Mouse (Mus musculus) lung, postnatal 0 days (tissue): ENCODE data around the gene Atg7. TPM values are rescaled to one million over a fixed set of nuclear protein-coding genes. Genes with fewer than 3 reads are reported as not detected.

Source experiments
- ATAC-seq: fragments of 200-750 bp; cut with Nextera tagmentation; 2 replicates; pipeline ENCODE4 v1.8.0; 2017; ENCODE audit warnings: moderate library complexity
- DNase-seq: peaks from one replicate; pipeline ENCODE4 v3.0.0-alpha.2; 2016; ENCODE audit warnings: low spot score
- H3K27ac ChIP-seq: fragments of 300-500 bp; sonication (generic); 2 replicates; pipeline ENCODE4 v1.5.1; 2014; ENCODE audit warnings: antibody characterized with exemption, mild to moderate bottlenecking, low read length, mixed read lengths
- H3K27me3 ChIP-seq: fragments of 300-500 bp; sonication (generic); replicated peaks from 2 replicates; pipeline ENCODE4 v1.6.1; 2014; ENCODE audit warnings: low read length, mixed read lengths; ENCODE audit not compliant: insufficient read depth
- H3K36me3 ChIP-seq: fragments of 300-500 bp; sonication (generic); 2 replicates; pipeline ENCODE4 v1.6.1; 2014; ENCODE audit warnings: low read length, mixed read lengths; ENCODE audit not compliant: insufficient read depth
- H3K4me1 ChIP-seq: fragments of 300-500 bp; sonication (generic); 2 replicates; pipeline ENCODE4 v1.6.1; 2014; ENCODE audit warnings: antibody characterized with exemption, low read depth, low read length, mixed read lengths; ENCODE audit not compliant: insufficient read depth
- H3K4me2 ChIP-seq: fragments of 300-500 bp; sonication (generic); replicated peaks from 2 replicates; pipeline ENCODE4 v1.6.1; 2014; ENCODE audit warnings: low read depth, mild to moderate bottlenecking, low read length, moderate library complexity, mixed read lengths
- H3K4me3 ChIP-seq: fragments of 300-500 bp; sonication (generic); 2 replicates; pipeline ENCODE4 v1.5.1; 2014; ENCODE audit warnings: low read depth, low read length
- H3K9ac ChIP-seq: fragments of 300-500 bp; sonication (generic); replicated peaks from 2 replicates; pipeline ENCODE4 v1.6.1; 2014; ENCODE audit warnings: low read depth, mild to moderate bottlenecking
- H3K9me3 ChIP-seq: fragments of 300-500 bp; sonication (generic); 2 replicates; pipeline ENCODE4 v1.6.1; 2016; ENCODE audit warnings: low read length, mixed read lengths
- CTCF ChIP-seq: IDR thresholded peaks from 2 replicates; pipeline ENCODE4 v1.5.1; 2016; ENCODE audit warnings: antibody characterized with exemption, mild to moderate bottlenecking
- EP300 ChIP-seq: IDR thresholded peaks from 2 replicates; pipeline ENCODE4 v1.6.1; 2016; ENCODE audit warnings: antibody characterized with exemption, mild to moderate bottlenecking, control low read depth
- WGBS: fragments of 180-500 bp; shearing (Covaris S2); extraction: QIAGEN DNeasy Blood & Tissue Kit; methylation state at CpG from one replicate; pipeline ENCODE4 v1.1.7; 2014; 5-methylcytosine and 5-hydroxymethylcytosine counted together
- polyA plus RNA-seq: library from polyadenylated mRNA; unstranded; fragments of >200 nt; fragmentation: Nextera tagmentation; extraction: Ambion mirVana; gene quantifications from 2 replicates; pipeline ENCODE4 v1.2.1, GENCODE M21; 2015

The Atg7 gene
- polyA plus RNA-seq, 1 experiment from 2014 or later, result 18.4 TPM

DNA sequence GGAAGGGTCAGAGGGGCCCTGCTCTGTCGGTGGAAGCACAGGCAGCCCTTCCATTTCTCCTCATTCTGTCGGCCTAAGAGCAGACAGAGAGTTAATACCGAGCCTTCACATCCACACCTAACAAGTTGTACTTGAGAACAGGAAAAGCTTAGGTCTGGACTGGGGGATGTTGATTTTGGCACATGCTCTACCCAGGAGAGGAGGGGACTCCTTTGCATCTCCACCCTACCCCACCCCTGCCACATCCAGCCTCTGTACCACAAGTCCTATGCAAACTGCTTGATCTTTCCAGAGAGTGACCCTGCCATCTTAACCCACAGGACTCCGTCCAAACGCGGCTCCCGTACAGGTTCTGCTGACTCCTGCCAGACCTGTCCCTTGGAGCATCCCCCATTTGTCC, 178.7 kb downstream of the Atg7 start:
- no peaks in the 10 kb centered on the region for H3K36me3 ChIP-seq
- H3K4me1 ChIP-seq, result peaks cover 9% of the 10 kb centered on the region; the same call in 1 of the 2 replicates
- H3K4me3 ChIP-seq, result no peak overlapping the region
- no peak overlapping the region for H3K9ac ChIP-seq
- ATAC-seq (peak; percentile 60), DNase-seq (peak; percentile 73)
- no peak overlapping the region for H3K4me2 ChIP-seq
- no peaks in the 10 kb centered on the region for H3K9me3 ChIP-seq
- 64% methylated on average over 7 of the region's 7 CpGs for WGBS
- no peak overlapping the region for H3K27ac ChIP-seq
- H3K27me3 ChIP-seq, result no peaks in the 10 kb centered on the region
- no peak for TF ChIP-seq CTCF
- 0 out of 2 replicates have a peak, but pooled peaks have one; percentile 28 for TF ChIP-seq EP300

GRCm38 (mm10) chr6:114826889-114827288, 184.0 kb downstream of the Atg7 start:
- no peak overlapping the region for H3K4me2 ChIP-seq
- H3K4me1 ChIP-seq, result no peaks in the 10 kb centered on the region
- no peaks in the 10 kb centered on the region for H3K36me3 ChIP-seq
- H3K27me3 ChIP-seq, result no peaks in the 10 kb centered on the region
- ATAC-seq (no peak), DNase-seq (no peak)
- no peak overlapping the region for H3K27ac ChIP-seq
- H3K4me3 ChIP-seq, result no peak overlapping the region
- 90% methylated on average over 2 of the region's 2 CpGs for WGBS
- H3K9ac ChIP-seq, result no peak overlapping the region
- TF ChIP-seq CTCF (peak; percentile 30), EP300 (no peak)
- H3K9me3 ChIP-seq, result no peaks in the 10 kb centered on the region

DNA sequence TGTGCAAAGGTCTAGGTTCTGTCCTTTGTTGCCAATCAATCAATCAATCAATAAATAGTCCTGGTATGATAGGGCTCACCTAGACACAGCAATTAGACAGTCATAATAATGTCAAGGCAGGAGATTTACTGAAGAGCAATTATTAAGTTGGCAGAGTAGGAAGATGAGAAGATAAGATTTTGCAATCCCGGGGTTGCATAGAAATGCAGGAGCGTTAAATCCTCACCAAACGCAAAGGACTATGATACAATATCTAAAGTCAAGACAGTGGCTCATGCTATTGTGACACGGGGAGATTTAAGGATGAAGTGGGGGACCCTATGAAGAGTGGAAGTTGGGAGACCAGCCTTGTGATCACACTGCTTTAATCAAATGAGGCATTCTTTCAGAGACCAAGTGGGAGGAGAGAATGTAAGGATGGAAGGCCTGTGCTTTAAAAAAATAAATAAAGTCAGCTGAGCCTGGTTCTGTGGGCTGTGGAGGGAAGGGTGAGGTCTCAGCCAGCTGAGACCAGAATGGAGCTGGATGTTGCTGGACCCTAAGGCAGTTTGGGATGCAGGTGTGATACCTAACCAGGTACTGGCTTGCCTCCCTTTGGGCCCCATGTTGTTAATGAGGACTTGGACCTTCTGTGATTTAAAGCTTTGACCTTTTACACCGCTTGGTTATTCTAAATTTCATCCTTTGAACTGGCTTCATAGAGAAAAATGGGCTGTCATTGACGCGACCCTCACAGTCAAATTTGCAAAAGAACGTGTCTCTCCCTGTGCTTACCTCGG, 187.0 kb downstream of the Atg7 start:
- 75% methylated on average over 9 of the region's 9 CpGs for WGBS
- ATAC-seq, result no peak
- no peaks in the 10 kb centered on the region for H3K9me3 ChIP-seq
- no peak for DNase-seq
- no peak overlapping the region for H3K4me2 ChIP-seq
- H3K27ac ChIP-seq, result no peak overlapping the region
- no peaks in the 10 kb centered on the region for H3K27me3 ChIP-seq
- H3K36me3 ChIP-seq, result no peaks in the 10 kb centered on the region
- no peak overlapping the region for H3K4me3 ChIP-seq
- H3K9ac ChIP-seq, result no peak overlapping the region
- no peak for TF ChIP-seq CTCF
- peaks cover 5% of the 10 kb centered on the region; the same call in 1 of the 2 replicates for H3K4me1 ChIP-seq

- H3K36me3 ChIP-seq, result no peaks in the 10 kb centered on the region
- H3K27ac ChIP-seq, result no peak overlapping the region
- H3K9me3 ChIP-seq, result no peaks in the 10 kb centered on the region
- 85% methylated on average over 3 of the region's 3 CpGs for WGBS
- H3K4me1 ChIP-seq, result peaks cover 5% of the 10 kb centered on the region; the same call in 1 of the 2 replicates
- no peak overlapping the region for H3K4me2 ChIP-seq
- H3K4me3 ChIP-seq, result no peak overlapping the region
- no peaks in the 10 kb centered on the region for H3K27me3 ChIP-seq
- ATAC-seq (no peak), DNase-seq (no peak)
- TF ChIP-seq EP300, result no peak
- TF ChIP-seq CTCF, result no peak
- H3K9ac ChIP-seq, result no peak overlapping the region
These were observed 188.9 kb downstream of the Atg7 start for GRCm38 (mm10) chr6:114831807-114832206.

- no peaks in the 10 kb centered on the region for H3K27me3 ChIP-seq
- no peak for ATAC-seq
- DNase-seq, result no peak
- WGBS, result 77% methylated on average over 9 of the region's 9 CpGs
- H3K27ac ChIP-seq, result no peak overlapping the region
- no peak overlapping the region for H3K9ac ChIP-seq
- no peak overlapping the region for H3K4me2 ChIP-seq
- H3K9me3 ChIP-seq, result no peaks in the 10 kb centered on the region
- H3K4me3 ChIP-seq, result no peak overlapping the region
- peaks cover 5% of the 10 kb centered on the region; the same call in 1 of the 2 replicates for H3K4me1 ChIP-seq
- TF ChIP-seq CTCF (no peak), EP300 (no peak)
- H3K36me3 ChIP-seq, result no peaks in the 10 kb centered on the region
These were observed 190.3 kb downstream of the Atg7 start for GRCm38 (mm10) chr6:114833058-114833685.

DNA sequence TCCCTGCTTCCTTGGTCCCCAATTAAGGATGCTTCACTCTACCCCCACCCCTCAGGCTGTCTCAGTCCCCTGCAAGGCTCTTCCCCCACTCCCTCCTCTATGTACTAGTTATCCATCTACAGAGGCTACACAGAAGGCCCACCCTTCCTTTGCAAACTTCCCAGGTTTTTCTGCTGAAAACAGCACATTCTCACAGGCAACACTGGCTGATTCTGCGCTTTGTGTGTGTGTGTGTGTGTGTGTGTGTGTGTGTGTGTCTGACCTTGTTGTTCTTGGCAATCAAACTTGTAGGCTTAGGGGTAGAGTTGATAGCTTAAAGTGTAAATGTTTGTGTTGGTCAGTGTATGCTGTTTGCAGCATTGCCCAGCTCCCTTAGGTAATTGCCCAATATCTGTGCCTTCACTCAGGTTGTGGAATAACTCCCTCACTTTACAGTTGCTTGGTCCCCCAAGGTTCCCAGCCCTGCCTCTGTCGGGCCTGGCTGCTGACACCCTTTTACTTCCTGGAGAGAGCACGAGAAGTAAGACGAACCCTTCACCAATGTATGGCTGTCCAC, 191.0 kb downstream of the Atg7 start:
- WGBS, result 42% methylated on average over 4 of the region's 4 CpGs
- ATAC-seq, result peak; percentile 38
- Histone ChIP-seq H3K4me2 (no peak overlapping the region), H3K9ac (no peak overlapping the region), H3K27ac (no peak overlapping the region), H3K9me3 (no peaks in the 10 kb centered on the region), H3K27me3 (no peaks in the 10 kb centered on the region), H3K36me3 (no peaks in the 10 kb centered on the region), H3K4me3 (no peak overlapping the region), H3K4me1 (peaks cover 6% of the 10 kb centered on the region; the same call in 1 of the 2 replicates)
- peak; percentile 29 for DNase-seq
- TF ChIP-seq EP300 (no peak), CTCF (no peak)
